Mouse (Mus musculus): ENCODE measurements around the gene Emc6. TPM values are rescaled to one million over a fixed set of nuclear protein-coding genes. Genes with fewer than 3 reads are reported as not detected.

The Emc6 gene
- polyA plus RNA-seq, 1 experiment from 2014 or later, result 133 TPM

Other genes starting within 250 kb of the Emc6 start
- gene Atp2a3, start 215.9 kb downstream of the Emc6 start, polyA plus RNA-seq (2015; fragmentation: Nextera tagmentation; extraction: Ambion mirVana), result 0.40 and 0.47 TPM in 2 replicates
- 0.25 and 0.46 TPM in 2 replicates for gene P2rx1, start 177.9 kb downstream of the Emc6 start, polyA plus RNA-seq (2015; fragmentation: Nextera tagmentation; extraction: Ambion mirVana)
- 10.3 and 11.8 TPM in 2 replicates for gene Camkk1, start 158.0 kb downstream of the Emc6 start, polyA plus RNA-seq (2015; fragmentation: Nextera tagmentation; extraction: Ambion mirVana)
- 12.8 and 13.4 TPM in 2 replicates for gene Ncbp3, start 129.3 kb downstream of the Emc6 start, polyA plus RNA-seq (2015; fragmentation: Nextera tagmentation; extraction: Ambion mirVana)
- 0.27 and 0.29 TPM in 2 replicates for gene Itgae, start 86.5 kb downstream of the Emc6 start, polyA plus RNA-seq (2015; fragmentation: Nextera tagmentation; extraction: Ambion mirVana)
- gene Haspin, start 38.7 kb downstream of the Emc6 start, polyA plus RNA-seq (2015; fragmentation: Nextera tagmentation; extraction: Ambion mirVana), result 13.0 and 13.1 TPM in 2 replicates
- 0.26 and 0.30 TPM in 2 replicates for gene P2rx5, start 16.6 kb downstream of the Emc6 start, polyA plus RNA-seq (2015; fragmentation: Nextera tagmentation; extraction: Ambion mirVana)
- gene Tax1bp3, start within 50 bp of the Emc6 start, polyA plus RNA-seq (2015; fragmentation: Nextera tagmentation; extraction: Ambion mirVana), result 174 and 181 TPM in 2 replicates
- 17.0 and 17.8 TPM in 2 replicates for gene Ctns, start 22.0 kb upstream of the Emc6 start, polyA plus RNA-seq (2015; fragmentation: Nextera tagmentation; extraction: Ambion mirVana)
- gene Shpk, start 22.4 kb upstream of the Emc6 start, polyA plus RNA-seq (2015; fragmentation: Nextera tagmentation; extraction: Ambion mirVana), result 1.2 TPM in 2 replicates
- gene Trpv1, start 57.3 kb upstream of the Emc6 start, polyA plus RNA-seq (2015; fragmentation: Nextera tagmentation; extraction: Ambion mirVana), result not detected in 2 replicates
- gene Trpv3, start 90.4 kb upstream of the Emc6 start, polyA plus RNA-seq (2015; fragmentation: Nextera tagmentation; extraction: Ambion mirVana), result 0.04 TPM in 2 replicates
- gene Aspa, start 152.6 kb upstream of the Emc6 start, polyA plus RNA-seq (2015; fragmentation: Nextera tagmentation; extraction: Ambion mirVana), result not detected in 2 replicates
- gene Gm49340, start 152.7 kb upstream of the Emc6 start, polyA plus RNA-seq (2015; fragmentation: Nextera tagmentation; extraction: Ambion mirVana), result not detected in 2 replicates
- gene Spata22, start 152.7 kb upstream of the Emc6 start, polyA plus RNA-seq (2015; fragmentation: Nextera tagmentation; extraction: Ambion mirVana), result not detected in 2 replicates
- gene Olfr20, start 173.7 kb upstream of the Emc6 start, polyA plus RNA-seq (2015; fragmentation: Nextera tagmentation; extraction: Ambion mirVana), result not detected in 2 replicates
- gene Olfr376, start 194.2 kb upstream of the Emc6 start, polyA plus RNA-seq (2015; fragmentation: Nextera tagmentation; extraction: Ambion mirVana), result not detected in 2 replicates
- not detected in 2 replicates for gene Olfr1, start 222.6 kb upstream of the Emc6 start, polyA plus RNA-seq (2015; fragmentation: Nextera tagmentation; extraction: Ambion mirVana)

Data from forebrain, embryonic 13.5 days (tissue).